Mouse (Mus musculus): ENCODE results near the gene Tfdp1. TPM values are rescaled to one million over a fixed set of nuclear protein-coding genes. Genes with fewer than 3 reads are reported as not detected.

Tfdp1 gene
- polyA plus RNA-seq, 1 experiment from 2014 or later, result 88.3 TPM

GRCm38 (mm10) chr8:13356221-13356620 is 17.7 kb downstream of the Tfdp1 start:
- Histone ChIP-seq H3K27me3 (replicated peaks) (no peaks in the 10 kb centered on the region), H3K9ac (no peak overlapping the region), H3K9me3 (no peaks in the 10 kb centered on the region), H3K4me2 (no peak overlapping the region), H3K27ac (no peak overlapping the region), H3K4me1 (no peaks in the 10 kb centered on the region), H3K36me3 (replicated peaks) (peaks cover 35% of the 10 kb centered on the region; the same call in 1 of the 2 replicates), H3K4me3 (no peak overlapping the region)
- WGBS, result 90% methylated on average over 6 of the region's 6 CpGs
- no peak for ATAC-seq (replicated peaks)

- no peak overlapping the region for H3K4me3 ChIP-seq
- ATAC-seq (replicated peaks), result no peak
- no peak overlapping the region for H3K27ac ChIP-seq
- no peaks in the 10 kb centered on the region for H3K27me3 ChIP-seq (replicated peaks)
- H3K36me3 ChIP-seq (replicated peaks), result peaks cover 40% of the 10 kb centered on the region; the same call in 1 of the 2 replicates
- H3K9ac ChIP-seq, result no peak overlapping the region
- H3K4me1 ChIP-seq, result no peaks in the 10 kb centered on the region
- WGBS, result 86% methylated on average over 10 of the region's 10 CpGs
- no peaks in the 10 kb centered on the region for H3K9me3 ChIP-seq
- no peak overlapping the region for H3K4me2 ChIP-seq
Observed at GRCm38 (mm10) chr8:13356681-13357080, 18.1 kb downstream of the Tfdp1 start.

- Histone ChIP-seq H3K9ac (no peak overlapping the region), H3K4me3 (no peak overlapping the region), H3K9me3 (no peaks in the 10 kb centered on the region), H3K4me2 (no peak overlapping the region), H3K27me3 (replicated peaks) (no peaks in the 10 kb centered on the region), H3K36me3 (replicated peaks) (peaks cover 55% of the 10 kb centered on the region), H3K27ac (no peak overlapping the region), H3K4me1 (no peaks in the 10 kb centered on the region)
- no peak for ATAC-seq (replicated peaks)
- WGBS, result 92% methylated on average over 7 of the region's 7 CpGs
Observed at GRCm38 (mm10) chr8:13360213-13360612, 21.7 kb downstream of the Tfdp1 start.

DNA sequence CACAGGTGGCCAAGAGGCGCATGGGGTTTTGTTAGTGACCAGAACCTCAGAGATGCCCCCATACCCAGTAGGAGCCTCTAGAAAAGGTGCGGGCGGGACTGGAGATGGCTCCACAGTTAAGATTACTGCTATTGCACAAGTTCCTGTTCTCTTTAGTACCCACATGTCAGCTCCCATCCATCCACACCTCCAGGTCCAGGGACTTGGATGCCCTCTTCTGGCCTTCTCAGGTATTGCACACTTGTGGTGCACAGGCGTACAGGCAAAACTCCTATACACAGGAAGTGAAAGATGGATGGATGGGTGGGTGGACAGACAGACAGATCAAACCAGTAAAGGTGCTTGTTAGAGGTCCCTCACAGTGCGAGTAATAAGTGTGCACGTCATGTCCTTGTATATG is 23.3 kb downstream of the Tfdp1 start:
- Histone ChIP-seq H3K27ac (no peak overlapping the region), H3K27me3 (replicated peaks) (no peaks in the 10 kb centered on the region), H3K36me3 (replicated peaks) (peaks cover 58% of the 10 kb centered on the region), H3K4me1 (no peaks in the 10 kb centered on the region), H3K9ac (no peak overlapping the region), H3K4me2 (no peak overlapping the region), H3K9me3 (no peaks in the 10 kb centered on the region), H3K4me3 (no peak overlapping the region)
- WGBS, result 97% methylated on average over 6 of the region's 6 CpGs
- ATAC-seq (replicated peaks), result no peak

- Histone ChIP-seq H3K4me2 (no peak overlapping the region), H3K4me3 (no peak overlapping the region), H3K27ac (no peak overlapping the region), H3K9me3 (no peaks in the 10 kb centered on the region), H3K36me3 (replicated peaks) (peaks cover 57% of the 10 kb centered on the region), H3K4me1 (no peaks in the 10 kb centered on the region), H3K27me3 (replicated peaks) (no peaks in the 10 kb centered on the region), H3K9ac (no peak overlapping the region)
- 90% methylated on average over 8 of the region's 8 CpGs for WGBS
- ATAC-seq (replicated peaks), result no peak
Observed at GRCm38 (mm10) chr8:13373151-13373662, 34.7 kb downstream of the Tfdp1 start.

DNA sequence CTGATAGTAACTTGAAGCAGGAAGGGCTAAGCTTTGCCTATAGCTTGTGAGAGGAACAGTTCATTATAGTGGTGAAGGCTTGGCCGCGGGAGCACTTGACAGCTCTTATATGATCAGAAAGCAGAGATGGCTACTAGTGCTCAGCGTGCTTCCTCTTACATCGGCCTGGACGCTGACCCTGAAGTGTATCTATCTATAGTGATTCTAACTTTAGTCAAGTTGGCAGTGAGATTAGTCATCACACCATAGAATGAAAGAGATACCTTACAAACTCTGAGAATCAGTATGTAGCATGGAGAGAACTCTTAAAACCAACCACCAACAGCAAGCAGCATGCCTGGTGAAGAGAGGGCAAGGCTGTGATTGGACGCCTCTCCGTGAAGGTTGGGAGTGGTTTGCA is 43.1 kb downstream of the Tfdp1 start:
- WGBS, result 89% methylated on average over 7 of the region's 7 CpGs
- Histone ChIP-seq H3K9ac (no peak overlapping the region), H3K4me3 (no peak overlapping the region), H3K27ac (no peak overlapping the region), H3K4me1 (no peaks in the 10 kb centered on the region), H3K4me2 (no peak overlapping the region), H3K27me3 (replicated peaks) (no peaks in the 10 kb centered on the region), H3K36me3 (replicated peaks) (peaks cover 16% of the 10 kb centered on the region), H3K9me3 (no peaks in the 10 kb centered on the region)
- ATAC-seq (replicated peaks), result no peak

GRCm38 (mm10) chr8:13382536-13382935 is 44.0 kb downstream of the Tfdp1 start:
- H3K4me2 ChIP-seq, result no peak overlapping the region
- H3K27me3 ChIP-seq (replicated peaks), result no peaks in the 10 kb centered on the region
- H3K4me3 ChIP-seq, result no peak overlapping the region
- no peaks in the 10 kb centered on the region for H3K9me3 ChIP-seq
- H3K9ac ChIP-seq, result no peak overlapping the region
- WGBS, result 91% methylated on average over 3 of the region's 3 CpGs
- H3K36me3 ChIP-seq (replicated peaks), result peaks cover 16% of the 10 kb centered on the region
- no peak overlapping the region for H3K27ac ChIP-seq
- no peak for ATAC-seq (replicated peaks)
- H3K4me1 ChIP-seq, result no peaks in the 10 kb centered on the region

- no peak for ATAC-seq (replicated peaks)
- no peak overlapping the region for H3K27ac ChIP-seq
- H3K9me3 ChIP-seq, result no peaks in the 10 kb centered on the region
- no peaks in the 10 kb centered on the region for H3K27me3 ChIP-seq (replicated peaks)
- no peak overlapping the region for H3K4me2 ChIP-seq
- no peak overlapping the region for H3K4me3 ChIP-seq
- peaks cover 16% of the 10 kb centered on the region for H3K36me3 ChIP-seq (replicated peaks)
- no peak overlapping the region for H3K9ac ChIP-seq
- no peaks in the 10 kb centered on the region for H3K4me1 ChIP-seq
- 95% methylated on average over 4 of the region's 4 CpGs for WGBS
Observed at GRCm38 (mm10) chr8:13382999-13383398, 44.4 kb downstream of the Tfdp1 start.

GRCm38 (mm10) chr8:13386366-13386765 is 47.8 kb downstream of the Tfdp1 start:
- no peak overlapping the region for H3K27ac ChIP-seq
- ATAC-seq (replicated peaks), result no peak
- no peaks in the 10 kb centered on the region for H3K9me3 ChIP-seq
- 79% methylated on average over 13 of the region's 13 CpGs for WGBS
- no peaks in the 10 kb centered on the region for H3K36me3 ChIP-seq (replicated peaks)
- H3K4me1 ChIP-seq, result no peaks in the 10 kb centered on the region
- no peaks in the 10 kb centered on the region for H3K27me3 ChIP-seq (replicated peaks)
- H3K4me2 ChIP-seq, result no peak overlapping the region
- no peak overlapping the region for H3K4me3 ChIP-seq
- H3K9ac ChIP-seq, result no peak overlapping the region

DNA sequence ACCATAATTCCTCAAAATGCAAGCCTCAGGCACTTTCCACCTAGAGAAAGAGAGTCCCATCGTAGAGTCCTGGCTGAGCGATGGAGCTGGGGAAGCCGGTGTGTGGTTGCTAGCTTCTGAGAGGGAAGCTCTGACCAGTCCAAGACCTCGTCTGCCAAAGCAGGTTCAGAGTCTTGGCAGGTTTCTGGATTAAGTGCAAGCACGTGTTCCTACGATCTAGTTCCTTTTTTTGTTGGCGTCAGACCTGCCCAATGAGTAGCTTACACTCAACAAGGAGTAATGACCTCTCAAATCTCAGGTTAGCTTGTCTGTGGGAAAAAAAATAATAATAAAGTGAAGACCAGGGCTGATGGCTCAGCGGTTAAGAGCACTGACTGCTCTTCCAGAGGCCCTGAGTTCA is 49.2 kb downstream of the Tfdp1 start:
- Histone ChIP-seq H3K9ac (no peak overlapping the region), H3K27ac (no peak overlapping the region), H3K27me3 (replicated peaks) (no peaks in the 10 kb centered on the region), H3K4me2 (no peak overlapping the region), H3K4me3 (no peak overlapping the region), H3K9me3 (no peaks in the 10 kb centered on the region), H3K4me1 (no peaks in the 10 kb centered on the region), H3K36me3 (replicated peaks) (no peaks in the 10 kb centered on the region)
- 89% methylated on average over 8 of the region's 8 CpGs for WGBS
- no peak for ATAC-seq (replicated peaks)

- no peaks in the 10 kb centered on the region for H3K9me3 ChIP-seq
- no peak overlapping the region for H3K4me3 ChIP-seq
- no peak overlapping the region for H3K27ac ChIP-seq
- H3K27me3 ChIP-seq (replicated peaks), result no peaks in the 10 kb centered on the region
- WGBS, result 82% methylated on average over 2 of the region's 2 CpGs
- no peaks in the 10 kb centered on the region for H3K4me1 ChIP-seq
- no peak for ATAC-seq (replicated peaks)
- no peaks in the 10 kb centered on the region for H3K36me3 ChIP-seq (replicated peaks)
- H3K4me2 ChIP-seq, result no peak overlapping the region
- H3K9ac ChIP-seq, result no peak overlapping the region
Observed at GRCm38 (mm10) chr8:13388744-13389143, 50.2 kb downstream of the Tfdp1 start.

- WGBS, result 86% methylated on average over 7 of the region's 7 CpGs
- H3K4me2 ChIP-seq, result no peak overlapping the region
- H3K27ac ChIP-seq, result no peak overlapping the region
- no peaks in the 10 kb centered on the region for H3K4me1 ChIP-seq
- H3K36me3 ChIP-seq (replicated peaks), result no peaks in the 10 kb centered on the region
- H3K9me3 ChIP-seq, result no peaks in the 10 kb centered on the region
- H3K27me3 ChIP-seq (replicated peaks), result no peaks in the 10 kb centered on the region
- ATAC-seq (replicated peaks), result no peak
- no peak overlapping the region for H3K4me3 ChIP-seq
- H3K9ac ChIP-seq, result no peak overlapping the region
Observed at GRCm38 (mm10) chr8:13393869-13394268, 55.3 kb downstream of the Tfdp1 start.

DNA sequence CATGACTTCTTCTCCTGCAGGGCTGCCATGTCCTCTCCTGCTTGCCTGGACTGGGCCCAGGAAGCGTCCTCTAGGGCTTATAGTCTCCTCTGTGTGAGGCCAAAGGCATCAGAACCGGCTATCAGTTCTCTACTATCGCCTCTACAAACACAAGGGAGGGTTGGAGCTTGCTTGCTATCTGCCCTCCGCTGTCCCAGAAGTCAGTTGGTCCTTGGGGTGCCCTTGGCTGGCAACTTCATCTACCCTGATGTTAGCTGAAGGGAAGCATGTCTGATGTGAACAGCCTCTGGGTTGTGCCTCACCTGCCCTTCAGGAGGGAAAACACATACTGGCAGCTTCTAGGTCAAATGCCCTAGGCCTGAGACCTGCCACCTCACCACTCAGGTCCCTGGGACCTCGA is 58.2 kb downstream of the Tfdp1 start, which contains the start of gene Atp4b:
Atp4b (minus strand) TSS at position 101 of the 400 bp plus-strand sequence.
- Histone ChIP-seq H3K4me1 (no peaks in the 10 kb centered on the region), H3K9me3 (no peaks in the 10 kb centered on the region), H3K9ac (no peak within 1 kb of the TSS), H3K4me2 (no peak within 1 kb of the TSS), H3K36me3 (replicated peaks) (no peaks in the 10 kb centered on the region), H3K27ac (no peak within 1 kb of the TSS), H3K27me3 (replicated peaks) (no peaks in the 10 kb centered on the region), H3K4me3 (no peak within 1 kb of the TSS)
- 88% methylated on average over 5 of the region's 5 CpGs for WGBS
- ATAC-seq (replicated peaks), result no peak

Measured in midbrain, embryonic 15.5 days (tissue).